Mouse (Mus musculus): Measurements from ENCODE around the gene Pgm5. TPM values are rescaled to one million over a fixed set of nuclear protein-coding genes. Genes with fewer than 3 reads are reported as not detected.

The Pgm5 gene
- total RNA-seq, 1 experiment = 3.0 TPM

DNA sequence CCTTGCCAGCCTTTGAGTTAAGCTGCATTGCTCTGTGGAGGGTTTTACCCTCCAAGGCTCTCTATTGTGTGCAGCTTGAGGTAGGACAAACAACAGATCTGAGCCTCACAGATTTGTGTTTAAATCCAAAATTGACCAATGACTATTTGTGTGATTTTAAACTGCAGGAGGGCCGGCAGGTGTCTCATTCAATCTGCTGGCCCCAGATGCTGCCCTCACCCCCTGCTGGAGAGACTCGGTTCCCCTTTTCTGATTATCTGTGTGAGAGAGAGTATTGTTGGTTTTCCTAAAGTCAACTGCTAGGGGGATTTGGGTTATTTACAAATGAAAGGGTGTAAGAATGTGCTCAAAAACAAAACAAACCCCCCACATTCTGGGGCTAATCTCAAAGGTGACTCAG lies 40.6 kb upstream of the Pgm5 start:
- H3K36me3 ChIP-seq (ENCODE audit: control insufficient read depth, insufficient read depth, low read length, poor library complexity, severe bottlenecking) = no peaks in the 10 kb centered on the region
- no peak overlapping the region for H3K4me3 ChIP-seq (ENCODE audit: insufficient read depth in 1 of 2, low read depth in 1 of 2, low read length in 2 of 2, poor library complexity in 1 of 2, severe bottlenecking in 1 of 2)
- no peak for TF ChIP-seq ZC3H11A (IDR thresholded peaks at IDR 0.05; ENCODE audit: borderline replicate concordance, low read depth, low read length)
- TF ChIP-seq ZNF384 (IDR thresholded peaks at IDR 0.05; ENCODE audit: low read depth, low read length) = no peak
- no peak for TF ChIP-seq CHD2 (IDR thresholded peaks at IDR 0.05; ENCODE audit: low read depth, low read length)
- no peak for TF ChIP-seq MAFK (IDR thresholded peaks at IDR 0.05; ENCODE audit: insufficient read depth, low read depth, low read length)
- no peak for TF ChIP-seq HCFC1 (IDR thresholded peaks at IDR 0.05; ENCODE audit: borderline replicate concordance, insufficient read depth, low read length)
- no peak for DNase-seq (ENCODE audit: low read depth, low spot score)
- H3K9me3 ChIP-seq (ENCODE audit: control insufficient read depth, insufficient read depth, low read depth, low read length) = no peaks in the 10 kb centered on the region
- in situ Hi-C loops (cut with MboI; ENCODE audit: low sequenced_read_pairs in 2 of 2, unreplicated experiment in 2 of 2) = no loop called here
- H3K27ac ChIP-seq (ENCODE audit: insufficient read depth, low read depth, low read length, poor library complexity, severe bottlenecking) = no peak overlapping the region
- no peak overlapping the region for H3K9ac ChIP-seq (ENCODE audit: insufficient read depth, low read depth, low read length, poor library complexity, severe bottlenecking)
- peaks cover 0 to 2% of the 10 kb centered on the region in 2 experiments; a peak in 1 of 4 replicates for H3K4me1 ChIP-seq (ENCODE audit: control insufficient read depth in 2 of 2, insufficient read depth in 2 of 2, low read length in 2 of 2, poor library complexity in 1 of 2)

- no peaks in the 10 kb centered on the region for H3K9me3 ChIP-seq (ENCODE audit: control insufficient read depth, insufficient read depth, low read depth, low read length)
- H3K9ac ChIP-seq (ENCODE audit: insufficient read depth, low read depth, low read length, poor library complexity, severe bottlenecking) = no peak overlapping the region
- H3K27ac ChIP-seq (ENCODE audit: insufficient read depth, low read depth, low read length, poor library complexity, severe bottlenecking) = no peak overlapping the region
- in situ Hi-C loops (cut with MboI; ENCODE audit: low sequenced_read_pairs in 2 of 2, unreplicated experiment in 2 of 2) = no loop called here
- H3K4me3 ChIP-seq (ENCODE audit: insufficient read depth in 1 of 2, low read depth in 1 of 2, low read length in 2 of 2, poor library complexity in 1 of 2, severe bottlenecking in 1 of 2) = no peak overlapping the region
- H3K36me3 ChIP-seq (ENCODE audit: control insufficient read depth, insufficient read depth, low read length, poor library complexity, severe bottlenecking) = no peaks in the 10 kb centered on the region
- TF ChIP-seq ZNF384 (IDR thresholded peaks at IDR 0.05; ENCODE audit: low read depth, low read length) (no peak), MAFK (IDR thresholded peaks at IDR 0.05; ENCODE audit: insufficient read depth, low read depth, low read length) (no peak), CHD2 (IDR thresholded peaks at IDR 0.05; ENCODE audit: low read depth, low read length) (no peak), ZC3H11A (IDR thresholded peaks at IDR 0.05; ENCODE audit: borderline replicate concordance, low read depth, low read length) (no peak), HCFC1 (IDR thresholded peaks at IDR 0.05; ENCODE audit: borderline replicate concordance, insufficient read depth, low read length) (no peak)
- peaks cover 0 to 5% of the 10 kb centered on the region in 2 experiments; a peak in 1 of 4 replicates for H3K4me1 ChIP-seq (ENCODE audit: control insufficient read depth in 2 of 2, insufficient read depth in 2 of 2, low read length in 2 of 2, poor library complexity in 1 of 2)
- no peak for DNase-seq (ENCODE audit: low read depth, low spot score)
Measured at GRCm38 (mm10) chr19:24901666-24902065, 40.0 kb upstream of the Pgm5 start.

DNA sequence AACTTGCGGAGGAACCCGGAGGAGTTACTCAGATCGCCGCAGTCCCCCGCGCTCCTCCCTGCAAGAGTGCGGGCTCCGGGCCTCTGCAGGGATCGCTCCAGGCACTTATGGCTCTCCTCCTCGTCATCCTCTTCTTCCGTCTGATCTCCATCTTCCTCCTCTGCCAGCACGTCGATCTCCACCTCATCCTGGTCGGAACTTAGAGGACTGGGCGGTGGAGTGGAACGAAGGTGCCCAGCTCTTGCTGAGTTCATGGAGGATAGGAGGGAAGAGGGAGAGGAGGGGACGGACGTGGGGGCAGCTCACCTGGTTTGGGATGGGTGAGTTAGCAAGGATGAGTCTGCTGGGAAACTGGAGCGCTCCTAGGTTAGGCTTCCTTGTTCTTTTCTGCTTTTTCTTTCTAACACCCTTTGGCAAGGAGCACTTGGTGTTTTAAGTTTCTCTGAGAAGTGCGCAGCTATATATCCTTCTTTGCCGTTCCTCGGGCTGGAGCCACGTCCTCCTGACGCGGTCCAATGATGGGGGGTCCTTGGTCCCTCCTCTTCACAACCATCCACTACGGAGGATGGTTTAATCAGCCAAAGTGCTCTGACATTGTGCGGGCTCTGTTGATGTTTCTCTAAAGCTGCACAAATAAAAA lies 39.0 kb upstream of the Pgm5 start, which contains the start of gene Foxd4:
Foxd4 (minus strand) TSS at position 617 of the 640 bp plus-strand sequence.
- in situ Hi-C loops (cut with MboI; ENCODE audit: low sequenced_read_pairs in 2 of 2, unreplicated experiment in 2 of 2) = no loop called here
- peaks cover 0 to 7% of the 10 kb centered on the region in 2 experiments; a peak in 1 of 4 replicates for H3K4me1 ChIP-seq (ENCODE audit: control insufficient read depth in 2 of 2, insufficient read depth in 2 of 2, low read length in 2 of 2, poor library complexity in 1 of 2)
- no peak within 1 kb of the TSS for H3K27ac ChIP-seq (ENCODE audit: insufficient read depth, low read depth, low read length, poor library complexity, severe bottlenecking)
- TF ChIP-seq ZC3H11A (IDR thresholded peaks at IDR 0.05; ENCODE audit: borderline replicate concordance, low read depth, low read length) = no peak
- TF ChIP-seq MAFK (IDR thresholded peaks at IDR 0.05; ENCODE audit: insufficient read depth, low read depth, low read length) = no peak
- peak within 1 kb of the TSS; percentile 24; the same call in 1 of the 2 replicates for H3K9ac ChIP-seq (ENCODE audit: insufficient read depth, low read depth, low read length, poor library complexity, severe bottlenecking)
- H3K36me3 ChIP-seq (ENCODE audit: control insufficient read depth, insufficient read depth, low read length, poor library complexity, severe bottlenecking) = no peaks in the 10 kb centered on the region
- H3K4me3 ChIP-seq (ENCODE audit: insufficient read depth in 1 of 2, low read depth in 1 of 2, low read length in 2 of 2, poor library complexity in 1 of 2, severe bottlenecking in 1 of 2) = peak within 1 kb of the TSS; percentile 56 to 63
- DNase-seq (ENCODE audit: low read depth, low spot score) = no peak
- H3K9me3 ChIP-seq (ENCODE audit: control insufficient read depth, insufficient read depth, low read depth, low read length) = no peaks in the 10 kb centered on the region

GRCm38 (mm10) chr19:24899578-24900544 lies 38.2 kb upstream of the Pgm5 start:
- Histone ChIP-seq H3K27ac (ENCODE audit: insufficient read depth, low read depth, low read length, poor library complexity, severe bottlenecking) (no peak overlapping the region), H3K4me3 (ENCODE audit: insufficient read depth in 1 of 2, low read depth in 1 of 2, low read length in 2 of 2, poor library complexity in 1 of 2, severe bottlenecking in 1 of 2) (peak overlapping the region; percentile 56 to 63), H3K9me3 (ENCODE audit: control insufficient read depth, insufficient read depth, low read depth, low read length) (no peaks in the 10 kb centered on the region), H3K4me1 (ENCODE audit: control insufficient read depth in 2 of 2, insufficient read depth in 2 of 2, low read length in 2 of 2, poor library complexity in 1 of 2) (peaks cover 0 to 7% of the 10 kb centered on the region in 2 experiments; a peak in 1 of 4 replicates), H3K36me3 (ENCODE audit: control insufficient read depth, insufficient read depth, low read length, poor library complexity, severe bottlenecking) (no peaks in the 10 kb centered on the region), H3K9ac (ENCODE audit: insufficient read depth, low read depth, low read length, poor library complexity, severe bottlenecking) (peak overlapping the region; percentile 24; the same call in 1 of the 2 replicates)
- TF ChIP-seq ZNF384 (IDR thresholded peaks at IDR 0.05; ENCODE audit: low read depth, low read length) (no peak), MAFK (IDR thresholded peaks at IDR 0.05; ENCODE audit: insufficient read depth, low read depth, low read length) (no peak), HCFC1 (IDR thresholded peaks at IDR 0.05; ENCODE audit: borderline replicate concordance, insufficient read depth, low read length) (no peak), ZC3H11A (IDR thresholded peaks at IDR 0.05; ENCODE audit: borderline replicate concordance, low read depth, low read length) (no peak), CHD2 (IDR thresholded peaks at IDR 0.05; ENCODE audit: low read depth, low read length) (no peak)
- in situ Hi-C loops (cut with MboI; ENCODE audit: low sequenced_read_pairs in 2 of 2, unreplicated experiment in 2 of 2) = loop anchor here (5.0 kb wide), 1 partner anchor 707 kb away; no protein-coding TSS in a partner anchor
- DNase-seq (ENCODE audit: low read depth, low spot score) = no peak

Data from ES-E14 (cell line).